Mouse (Mus musculus): Measurements from ENCODE around the gene Slc25a42. TPM values are rescaled to one million over a fixed set of nuclear protein-coding genes. Genes with fewer than 3 reads are reported as not detected.
"Not testable (repeated sequence)": the region's sequence is repeated elsewhere in the genome, so short reads cannot be mapped to it uniquely, and the experiment has no call there.

Slc25a42 gene
- polyA plus RNA-seq, 1 experiment from 2014 or later, result 6.6 TPM

- H3K27me3 ChIP-seq (replicated peaks), result no peaks in the 10 kb centered on the region
- H3K9ac ChIP-seq, result no peak overlapping the region
- H3K36me3 ChIP-seq, result peaks cover 47% of the 10 kb centered on the region
- no peak for ATAC-seq
- WGBS (ENCODE audit: insufficient replicate concordance), result 83% methylated on average over 9 of the region's 9 CpGs
- H3K4me3 ChIP-seq, result no peak overlapping the region
- H3K9me3 ChIP-seq (replicated peaks), result no peaks in the 10 kb centered on the region
- no peak overlapping the region for H3K27ac ChIP-seq
- H3K4me2 ChIP-seq, result no peak overlapping the region
- peaks cover 25% of the 10 kb centered on the region for H3K4me1 ChIP-seq
Measured at GRCm38 (mm10) chr8:70230837-70231236, 18.7 kb upstream of the Slc25a42 start.

GRCm38 (mm10) chr8:70227997-70228396 lies 15.9 kb upstream of the Slc25a42 start:
- Histone ChIP-seq H3K4me2 (no peak overlapping the region), H3K9me3 (replicated peaks) (no peaks in the 10 kb centered on the region), H3K36me3 (peaks cover 75% of the 10 kb centered on the region), H3K4me1 (peaks cover 11% of the 10 kb centered on the region), H3K9ac (no peak overlapping the region), H3K27ac (no peak overlapping the region), H3K4me3 (no peak overlapping the region), H3K27me3 (replicated peaks) (no peaks in the 10 kb centered on the region)
- no peak for ATAC-seq
- WGBS (ENCODE audit: insufficient replicate concordance), result 76% methylated on average over 4 of the region's 4 CpGs

GRCm38 (mm10) chr8:70223341-70223740 lies 11.2 kb upstream of the Slc25a42 start:
- 64% methylated on average over 6 of the region's 6 CpGs for WGBS (ENCODE audit: insufficient replicate concordance)
- H3K4me1 ChIP-seq, result peaks cover 15% of the 10 kb centered on the region
- H3K9me3 ChIP-seq (replicated peaks), result no peaks in the 10 kb centered on the region
- no peak overlapping the region for H3K4me2 ChIP-seq
- no peak overlapping the region for H3K27ac ChIP-seq
- no peak overlapping the region for H3K4me3 ChIP-seq
- ATAC-seq, result no peak
- no peak overlapping the region for H3K9ac ChIP-seq
- peaks cover 63% of the 10 kb centered on the region for H3K36me3 ChIP-seq
- H3K27me3 ChIP-seq (replicated peaks), result no peaks in the 10 kb centered on the region

- peaks cover 51% of the 10 kb centered on the region for H3K36me3 ChIP-seq
- no peak for ATAC-seq
- H3K4me1 ChIP-seq, result peaks cover 15% of the 10 kb centered on the region
- no peaks in the 10 kb centered on the region for H3K27me3 ChIP-seq (replicated peaks)
- H3K4me3 ChIP-seq, result no peak overlapping the region
- WGBS (ENCODE audit: insufficient replicate concordance), result 95% methylated on average over 12 of the region's 12 CpGs
- no peaks in the 10 kb centered on the region for H3K9me3 ChIP-seq (replicated peaks)
- H3K9ac ChIP-seq, result no peak overlapping the region
- no peak overlapping the region for H3K4me2 ChIP-seq
- H3K27ac ChIP-seq, result no peak overlapping the region
Measured at GRCm38 (mm10) chr8:70222041-70222440, 9.9 kb upstream of the Slc25a42 start.

GRCm38 (mm10) chr8:70220911-70221310 lies 8.8 kb upstream of the Slc25a42 start:
- H3K27ac ChIP-seq, result no peak overlapping the region
- H3K27me3 ChIP-seq (replicated peaks), result no peaks in the 10 kb centered on the region
- peaks cover 47% of the 10 kb centered on the region for H3K36me3 ChIP-seq
- no peak overlapping the region for H3K4me2 ChIP-seq
- H3K9ac ChIP-seq, result no peak overlapping the region
- H3K4me1 ChIP-seq, result peaks cover 15% of the 10 kb centered on the region
- 90% methylated on average over 3 of the region's 3 CpGs for WGBS (ENCODE audit: insufficient replicate concordance)
- no peaks in the 10 kb centered on the region for H3K9me3 ChIP-seq (replicated peaks)
- no peak overlapping the region for H3K4me3 ChIP-seq
- ATAC-seq, result no peak

- no peak overlapping the region for H3K4me3 ChIP-seq
- WGBS (ENCODE audit: insufficient replicate concordance), result 71% methylated on average over 8 of the region's 8 CpGs
- peak overlapping the region; percentile 28; the same call in 1 of the 2 replicates for H3K27ac ChIP-seq
- H3K4me1 ChIP-seq, result peaks cover 15% of the 10 kb centered on the region
- H3K36me3 ChIP-seq, result peaks cover 41% of the 10 kb centered on the region
- H3K4me2 ChIP-seq, result no peak overlapping the region
- no peak overlapping the region for H3K9ac ChIP-seq
- ATAC-seq, result no peak
- no peaks in the 10 kb centered on the region for H3K9me3 ChIP-seq (replicated peaks)
- H3K27me3 ChIP-seq (replicated peaks), result no peaks in the 10 kb centered on the region
Measured at GRCm38 (mm10) chr8:70220236-70220840, 8.2 kb upstream of the Slc25a42 start.

- ATAC-seq, result no peak
- Histone ChIP-seq H3K9ac (no peak overlapping the region), H3K36me3 (peaks cover 30% of the 10 kb centered on the region), H3K4me1 (peaks cover 15% of the 10 kb centered on the region), H3K9me3 (replicated peaks) (no peaks in the 10 kb centered on the region), H3K4me3 (no peak overlapping the region), H3K27ac (no peak overlapping the region), H3K4me2 (no peak overlapping the region), H3K27me3 (replicated peaks) (no peaks in the 10 kb centered on the region)
- 48% methylated on average over 5 of the region's 5 CpGs for WGBS (ENCODE audit: insufficient replicate concordance)
Measured at GRCm38 (mm10) chr8:70219107-70219684, 7.1 kb upstream of the Slc25a42 start.

- Histone ChIP-seq H3K27ac (no peak overlapping the region), H3K27me3 (replicated peaks) (no peaks in the 10 kb centered on the region), H3K9me3 (replicated peaks) (no peaks in the 10 kb centered on the region), H3K36me3 (peaks cover 12% of the 10 kb centered on the region), H3K4me3 (no peak overlapping the region), H3K4me2 (no peak overlapping the region), H3K9ac (no peak overlapping the region), H3K4me1 (peaks cover 24% of the 10 kb centered on the region)
- no peak for ATAC-seq
Measured at GRCm38 (mm10) chr8:70217441-70217840, 5.3 kb upstream of the Slc25a42 start.

- Histone ChIP-seq H3K9me3 (replicated peaks) (no peaks in the 10 kb centered on the region), H3K27ac (no peak overlapping the region), H3K4me2 (no peak overlapping the region), H3K9ac (no peak overlapping the region), H3K36me3 (peaks cover 3% of the 10 kb centered on the region), H3K4me1 (peaks cover 26% of the 10 kb centered on the region), H3K4me3 (no peak overlapping the region), H3K27me3 (replicated peaks) (no peaks in the 10 kb centered on the region)
- ATAC-seq, result no peak
- 75% methylated on average over 1 of the region's 1 CpGs for WGBS (ENCODE audit: insufficient replicate concordance)
Measured at GRCm38 (mm10) chr8:70216566-70216965, 4.5 kb upstream of the Slc25a42 start.

- H3K9ac ChIP-seq; H3K27ac ChIP-seq; H3K9me3 ChIP-seq (replicated peaks); H3K4me2 ChIP-seq; H3K4me3 ChIP-seq; H3K36me3 ChIP-seq; H3K27me3 ChIP-seq (replicated peaks); ATAC-seq: not testable (repeated sequence)
- whole genome bisulfite sequencing (ENCODE audit: insufficient replicate concordance), result 54% methylated on average over 3 of the region's 3 CpGs
- peaks cover 30% of the 10 kb centered on the region for H3K4me1 ChIP-seq
Measured at GRCm38 (mm10) chr8:70216161-70216560, 4.1 kb upstream of the Slc25a42 start.

GRCm38 (mm10) chr8:70215092-70215491 lies 3.0 kb upstream of the Slc25a42 start:
- 63% methylated on average over 5 of the region's 5 CpGs for WGBS (ENCODE audit: insufficient replicate concordance)
- no peaks in the 10 kb centered on the region for H3K9me3 ChIP-seq (replicated peaks)
- no peaks in the 10 kb centered on the region for H3K36me3 ChIP-seq
- H3K4me2 ChIP-seq, result no peak overlapping the region
- H3K4me1 ChIP-seq, result peaks cover 35% of the 10 kb centered on the region
- no peak for ATAC-seq
- H3K27me3 ChIP-seq (replicated peaks), result no peaks in the 10 kb centered on the region
- H3K4me3 ChIP-seq, result no peak overlapping the region
- H3K27ac ChIP-seq, result no peak overlapping the region
- H3K9ac ChIP-seq, result no peak overlapping the region

- no peak for ATAC-seq
- Histone ChIP-seq H3K4me3 (no peak overlapping the region), H3K9me3 (replicated peaks) (no peaks in the 10 kb centered on the region), H3K4me2 (no peak overlapping the region), H3K27me3 (replicated peaks) (no peaks in the 10 kb centered on the region), H3K4me1 (peaks cover 35% of the 10 kb centered on the region), H3K9ac (no peak overlapping the region), H3K36me3 (no peaks in the 10 kb centered on the region), H3K27ac (no peak overlapping the region)
- WGBS (ENCODE audit: insufficient replicate concordance), result 67% methylated on average over 3 of the region's 3 CpGs
Measured at GRCm38 (mm10) chr8:70214411-70214810, 2.3 kb upstream of the Slc25a42 start.

- H3K4me2 ChIP-seq, result peak overlapping the region; percentile 98
- H3K4me1 ChIP-seq, result peaks cover 56% of the 10 kb centered on the region
- no peaks in the 10 kb centered on the region for H3K27me3 ChIP-seq (replicated peaks)
- 1% methylated on average over 31 of the region's 31 CpGs for WGBS (ENCODE audit: insufficient replicate concordance)
- no peaks in the 10 kb centered on the region for H3K36me3 ChIP-seq
- no peaks in the 10 kb centered on the region for H3K9me3 ChIP-seq (replicated peaks)
- peak overlapping the region; percentile 86 for H3K9ac ChIP-seq
- peak overlapping the region; percentile 90 for H3K27ac ChIP-seq
- peak overlapping the region; percentile 72 for H3K4me3 ChIP-seq
- ATAC-seq, result no peak
Measured at GRCm38 (mm10) chr8:70211726-70212111, 386 bp downstream of the Slc25a42 start.
